Mouse (Mus musculus) small intestine, adult 2 months (tissue): ENCODE data around the gene Ss18l1. TPM values are rescaled to one million over a fixed set of nuclear protein-coding genes. Genes with fewer than 3 reads are reported as not detected.

ENCODE experiments used
- H3K27ac ChIP-seq: fragments of 200-500 bp; 2 replicates; pipeline ENCODE4 v1.5.1; 2012; ENCODE audit warnings: low read depth, low read length, control low read depth, inconsistent platforms; ENCODE audit not compliant: insufficient read depth
- H3K27me3 ChIP-seq: fragments of 200-500 bp; 2 replicates; pipeline ENCODE4 v1.6.1; 2012; ENCODE audit warnings: mild to moderate bottlenecking, moderate library complexity, low read length, inconsistent platforms; ENCODE audit not compliant: control insufficient read depth, insufficient read depth
- H3K36me3 ChIP-seq: fragments of 200-500 bp; 2 replicates; pipeline ENCODE4 v1.6.1; 2012; ENCODE audit warnings: mild to moderate bottlenecking, low read length, control low read depth, inconsistent platforms; ENCODE audit not compliant: control insufficient read depth, insufficient read depth
- H3K4me1 ChIP-seq: fragments of 200-500 bp; 2 replicates; pipeline ENCODE4 v1.6.1; 2012; ENCODE audit warnings: low read length, inconsistent platforms, mixed read lengths; ENCODE audit not compliant: control insufficient read depth, insufficient read depth, insufficient read length
- H3K4me3 ChIP-seq: fragments of 200-500 bp; 2 replicates; pipeline ENCODE4 v1.5.1; 2012; ENCODE audit warnings: low read depth, mild to moderate bottlenecking, control low read depth, inconsistent platforms, low read length, moderate library complexity
- CTCF ChIP-seq: fragments of 200-500 bp; IDR thresholded peaks from 2 replicates; pipeline ENCODE4 v1.5.1; 2012; ENCODE audit warnings: low read depth, mild to moderate bottlenecking, control low read depth, inconsistent platforms, low read length, moderate library complexity, mixed read lengths; ENCODE audit not compliant: insufficient replicate concordance, insufficient read length; ENCODE audit errors: extremely low read depth
- POLR2A ChIP-seq: fragments of 200-500 bp; IDR thresholded peaks from 2 replicates; pipeline ENCODE4 v1.6.1; 2012; ENCODE audit warnings: low read depth, mild to moderate bottlenecking, control low read depth, inconsistent platforms, low read length, moderate library complexity
- WGBS: fragments of 180-500 bp; shearing (Covaris S2); methylation state at CpG from one replicate; pipeline ENCODE4 v1.1.7; 2018; 5-methylcytosine and 5-hydroxymethylcytosine counted together
- polyA plus RNA-seq: library from polyadenylated mRNA; depleted of rRNA; stranded (reverse); fragments of >200 nt; gene quantifications from 2 replicates; pipeline ENCODE4 v1.2.3, GENCODE M21; 2012

The Ss18l1 gene
- polyA plus RNA-seq, 1 experiment, result 7.7 TPM

DNA sequence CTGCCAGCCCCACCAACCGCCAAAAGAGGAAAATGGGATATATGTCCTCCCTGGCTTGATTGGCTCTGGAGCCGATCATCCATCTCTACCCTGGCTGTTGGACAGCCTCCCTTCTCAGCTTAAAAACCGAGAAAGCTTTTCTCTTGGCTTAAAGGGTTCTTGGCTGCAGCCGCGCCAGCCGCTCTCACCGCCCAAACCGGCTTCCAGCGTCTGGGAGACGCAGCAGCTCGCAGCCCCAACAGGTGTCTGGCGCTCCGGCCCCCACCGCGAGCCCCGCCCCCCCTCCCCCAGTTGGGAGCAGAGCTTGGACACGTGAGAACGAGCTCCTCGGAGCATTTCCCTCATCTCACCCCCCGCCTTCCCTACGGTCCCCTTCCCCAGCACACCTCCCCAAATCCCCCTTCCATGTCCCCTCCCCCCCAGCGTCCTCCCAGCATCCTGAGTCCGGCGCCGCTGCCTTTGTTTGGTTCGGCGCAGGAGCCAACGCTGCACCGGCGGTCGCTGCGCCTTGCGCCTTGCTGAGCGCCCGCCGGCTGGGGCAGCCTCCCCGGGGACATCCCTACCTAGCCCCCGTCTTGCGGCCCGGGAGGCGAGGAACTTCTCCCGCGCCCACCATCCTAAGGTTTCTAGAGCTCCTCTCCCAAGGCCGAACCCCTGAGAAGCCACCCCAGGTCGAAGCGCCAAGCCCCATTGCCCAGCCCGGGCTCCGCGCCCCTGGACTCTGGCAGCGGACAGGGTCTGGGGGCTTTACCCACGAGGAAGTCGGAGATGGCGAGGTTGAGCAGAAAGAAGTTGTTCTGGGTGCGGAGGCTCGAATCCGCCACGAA lies 61.1 kb downstream of the Ss18l1 start:
- Histone ChIP-seq H3K27ac (no peak overlapping the region), H3K4me3 (peak overlapping the region; percentile 63), H3K4me1 (peaks cover 12% of the 10 kb centered on the region), H3K36me3 (no peaks in the 10 kb centered on the region), H3K27me3 (peaks cover 58% of the 10 kb centered on the region)
- 2% methylated on average over 55 of the region's 57 CpGs for WGBS
- TF ChIP-seq POLR2A (no peak), CTCF (no peak)

DNA sequence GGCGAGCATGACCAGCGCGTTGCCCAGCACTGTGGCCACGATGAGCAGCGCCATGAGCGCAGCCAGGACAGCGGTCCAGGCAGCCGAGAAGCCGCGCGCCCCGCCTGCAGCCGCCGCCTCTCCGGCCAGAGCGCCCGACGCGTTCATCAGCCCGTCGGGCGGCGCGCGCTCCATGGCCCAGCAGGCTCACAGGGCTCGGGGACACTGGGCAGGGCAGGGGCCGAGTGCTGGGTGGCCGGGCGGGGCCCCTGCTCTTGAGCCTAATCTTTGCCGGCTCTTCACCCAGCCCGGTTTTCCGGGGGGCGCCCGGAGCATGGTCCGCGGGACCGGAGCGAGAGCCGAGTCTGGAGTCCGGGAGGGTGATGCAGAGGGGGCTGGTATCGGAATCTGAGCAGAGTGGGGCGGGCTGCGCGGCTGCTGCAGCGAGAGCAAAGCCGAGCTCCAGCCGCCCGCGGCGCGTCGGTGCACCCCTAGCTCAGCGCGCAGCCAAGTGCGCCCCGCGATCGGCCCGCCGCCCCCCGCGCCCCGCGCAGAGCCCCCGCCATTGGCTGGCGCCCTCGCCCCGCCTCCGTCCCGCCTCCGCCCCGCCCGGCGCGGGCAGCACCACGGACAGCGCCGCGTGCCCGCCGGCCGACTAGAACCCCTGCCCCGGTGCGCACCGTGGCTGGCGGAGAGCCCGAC lies 61.8 kb downstream of the Ss18l1 start, which contains the start of gene Hrh3:
Gene Hrh3, minus strand, starts transcription at position 511 of the 681 bp plus-strand sequence.
- peak within 1 kb of the TSS; percentile 63 for H3K4me3 ChIP-seq
- TF ChIP-seq CTCF, result no peak
- TF ChIP-seq POLR2A, result no peak
- no peak within 1 kb of the TSS for H3K27ac ChIP-seq
- no peaks in the 10 kb centered on the region for H3K36me3 ChIP-seq
- peaks cover 58% of the 10 kb centered on the region for H3K27me3 ChIP-seq
- peaks cover 12% of the 10 kb centered on the region for H3K4me1 ChIP-seq
- under 1% methylated on average over 71 of the region's 87 CpGs for WGBS

DNA sequence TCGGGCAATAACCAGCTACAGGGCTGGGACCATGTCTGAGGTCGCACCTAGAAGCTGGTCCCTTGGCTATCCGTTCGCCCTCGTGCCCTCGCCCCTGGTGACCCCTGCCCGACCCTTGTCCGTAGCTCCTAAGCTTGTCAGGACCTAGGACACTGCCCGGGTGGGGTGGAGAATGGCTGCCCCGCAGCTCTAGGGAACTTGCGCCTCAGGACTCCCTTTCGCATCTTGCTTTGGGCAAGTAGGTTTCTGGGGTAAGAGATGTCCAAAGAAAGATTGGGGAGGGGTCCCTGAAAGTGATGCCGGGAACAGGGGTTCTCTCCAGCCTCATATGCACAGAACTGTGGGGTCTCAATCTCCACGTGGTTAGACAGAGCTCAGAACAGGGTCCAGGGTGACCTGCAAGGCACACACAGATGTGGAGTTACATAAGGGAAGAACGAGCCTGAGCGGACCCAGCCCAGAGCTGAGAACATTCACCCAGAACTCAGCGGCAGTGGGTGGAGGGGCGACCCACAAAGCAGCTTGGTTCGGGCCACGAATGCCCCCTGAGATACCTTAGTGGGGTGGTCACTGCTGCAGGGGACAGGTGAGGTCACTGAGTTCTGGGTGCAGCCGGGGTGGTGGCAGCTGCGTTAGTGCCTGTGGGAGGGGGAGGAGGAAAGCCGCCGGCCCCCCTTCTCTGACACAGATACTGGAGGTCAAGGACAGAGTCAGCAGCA lies 62.5 kb downstream of the Ss18l1 start:
- 11% methylated on average over 24 of the region's 24 CpGs for WGBS
- Histone ChIP-seq H3K4me1 (peaks cover 10% of the 10 kb centered on the region), H3K27me3 (peaks cover 57% of the 10 kb centered on the region), H3K27ac (no peak overlapping the region), H3K4me3 (peak overlapping the region; percentile 28; the same call in 1 of the 2 replicates), H3K36me3 (no peaks in the 10 kb centered on the region)
- no peak for TF ChIP-seq CTCF
- TF ChIP-seq POLR2A, result no peak

DNA sequence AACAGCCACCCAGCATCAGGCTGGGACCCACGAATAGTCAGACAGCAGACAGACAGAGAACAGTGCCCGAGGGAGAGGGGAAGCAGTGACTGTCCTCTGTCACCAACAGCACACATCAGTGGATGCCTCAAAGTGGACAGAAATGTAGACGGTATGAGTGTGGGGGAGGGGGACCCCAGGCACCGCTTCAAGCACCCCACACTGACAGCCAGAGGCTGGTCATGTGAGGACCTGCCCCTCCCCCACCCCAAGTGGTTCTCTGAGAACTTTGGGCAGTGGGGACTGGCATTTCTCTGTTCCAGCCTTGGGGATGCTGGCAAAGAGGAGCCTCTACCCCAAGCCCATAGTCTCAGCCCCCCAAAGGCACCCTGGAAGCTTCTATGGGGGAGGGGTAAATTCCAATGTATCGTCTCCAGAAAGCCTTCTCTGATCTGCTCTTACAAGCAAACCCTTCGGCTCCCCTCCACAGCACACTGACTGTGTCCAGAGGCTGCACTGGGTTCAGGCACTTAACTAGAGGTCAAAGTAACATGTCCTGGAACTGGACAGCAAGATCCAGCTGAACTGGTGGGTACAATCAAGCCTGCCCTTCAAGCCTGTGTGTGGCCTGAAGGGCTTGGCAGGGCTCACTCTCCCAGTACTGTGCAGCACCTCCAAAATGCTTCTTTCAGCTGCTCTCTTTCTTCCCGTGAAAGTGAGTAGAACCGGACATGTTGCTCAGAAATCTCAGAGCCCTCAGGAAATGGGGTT lies 63.3 kb downstream of the Ss18l1 start:
- peaks cover 49% of the 10 kb centered on the region for H3K27me3 ChIP-seq

DNA sequence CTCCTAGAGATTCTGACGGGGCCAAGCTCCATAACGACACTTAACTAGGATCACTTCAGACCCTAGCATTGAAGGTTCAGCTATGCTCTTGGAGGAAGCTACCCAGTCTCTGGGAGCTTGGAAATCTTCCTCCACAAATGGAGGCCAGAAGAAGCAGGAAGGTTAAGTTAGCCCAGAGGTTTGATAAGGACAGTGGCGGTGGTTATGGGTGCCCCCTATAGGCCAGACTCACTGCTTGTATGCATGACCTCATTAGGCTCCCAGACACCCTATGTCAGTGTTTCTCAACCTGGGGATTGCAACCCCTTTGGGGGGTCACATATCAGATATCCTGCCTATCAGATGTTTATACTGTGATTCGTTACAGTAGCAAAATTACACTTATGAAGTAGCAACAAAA lies 64.8 kb downstream of the Ss18l1 start:
- 55% methylated on average over 4 of the region's 4 CpGs for WGBS
- no peak overlapping the region for H3K27ac ChIP-seq
- peaks cover 35% of the 10 kb centered on the region for H3K27me3 ChIP-seq
- H3K36me3 ChIP-seq, result no peaks in the 10 kb centered on the region
- peaks cover 10% of the 10 kb centered on the region for H3K4me1 ChIP-seq
- TF ChIP-seq CTCF (0 out of 2 replicates have a peak, but pooled peaks have one; percentile 16), POLR2A (no peak)
- H3K4me3 ChIP-seq, result no peak overlapping the region

More for the DNA sequence above, 63.3 kb downstream of the Ss18l1 start:
- H3K27ac ChIP-seq, result no peak overlapping the region
- no peaks in the 10 kb centered on the region for H3K36me3 ChIP-seq
- 30% methylated on average over 8 of the region's 8 CpGs for WGBS
- TF ChIP-seq POLR2A, result no peak
- TF ChIP-seq CTCF, result no peak
- peaks cover 10% of the 10 kb centered on the region for H3K4me1 ChIP-seq
- no peak overlapping the region for H3K4me3 ChIP-seq

DNA sequence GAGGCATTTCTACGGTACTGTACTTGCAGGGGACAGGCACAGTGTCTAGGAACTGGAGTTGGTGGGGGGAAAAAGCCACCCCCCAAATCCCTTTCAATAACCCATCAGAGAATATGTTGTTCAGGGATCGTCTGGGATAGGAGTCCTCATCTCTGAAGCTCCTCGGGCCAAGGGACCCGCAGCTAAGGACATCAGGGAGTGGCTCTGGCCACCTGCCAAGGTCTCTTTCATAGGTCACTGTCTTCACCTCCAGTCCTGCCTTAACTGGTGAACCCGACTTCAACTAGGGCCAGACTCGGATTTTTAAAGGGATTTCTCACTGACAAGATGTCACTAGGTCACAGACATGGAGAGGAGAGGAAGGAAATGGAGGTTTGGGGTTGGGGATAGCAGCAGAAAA lies 66.0 kb downstream of the Ss18l1 start:
- TF ChIP-seq POLR2A (no peak), CTCF (no peak)
- H3K4me1 ChIP-seq, result peaks cover 10% of the 10 kb centered on the region
- no peak overlapping the region for H3K27ac ChIP-seq
- no peak overlapping the region for H3K4me3 ChIP-seq
- H3K27me3 ChIP-seq, result peaks cover 23% of the 10 kb centered on the region
- WGBS, result 30% methylated on average over 6 of the region's 6 CpGs
- no peaks in the 10 kb centered on the region for H3K36me3 ChIP-seq
